Mouse (Mus musculus) liver, embryonic 15.5 days (tissue): ENCODE measurements around the gene Hist1h4b. TPM values are rescaled to one million over a fixed set of nuclear protein-coding genes. Genes with fewer than 3 reads are reported as not detected.
A peak's percentile ranks its signal among the peaks of the same experiment; 100 is the strongest.
"Not testable (repeated sequence)": the region's sequence is repeated elsewhere in the genome, so short reads cannot be mapped to it uniquely, and the experiment has no call there.

Experiments used
- ATAC-seq: fragments of 200-750 bp; cut with Nextera tagmentation; 2 replicates; pipeline ENCODE4 v1.8.0; 2017; ENCODE audit warnings: moderate number of reproducible peaks, mild to moderate bottlenecking, moderate library complexity; ENCODE audit not compliant: insufficient read depth
- H3K27ac ChIP-seq: fragments of 300-500 bp; sonication (generic); replicated peaks from 2 replicates; pipeline ENCODE4 v1.5.1; 2015; ENCODE audit warnings: mild to moderate bottlenecking, inconsistent platforms
- H3K27me3 ChIP-seq: fragments of 300-500 bp; sonication (generic); 2 replicates; pipeline ENCODE4 v1.6.1; 2015; ENCODE audit warnings: mild to moderate bottlenecking, inconsistent platforms
- H3K36me3 ChIP-seq: fragments of 300-500 bp; sonication (generic); replicated peaks from 2 replicates; pipeline ENCODE4 v1.6.1; 2015; ENCODE audit warnings: moderate library complexity, mild to moderate bottlenecking, inconsistent platforms
- H3K4me1 ChIP-seq: fragments of 300-500 bp; sonication (generic); replicated peaks from 2 replicates; pipeline ENCODE4 v1.6.1; 2015; ENCODE audit warnings: inconsistent platforms
- H3K4me2 ChIP-seq: fragments of 300-500 bp; sonication (generic); 2 replicates; pipeline ENCODE4 v1.6.1; 2015; ENCODE audit warnings: moderate library complexity, mild to moderate bottlenecking, inconsistent platforms
- H3K4me3 ChIP-seq: fragments of 300-500 bp; sonication (generic); replicated peaks from 2 replicates; pipeline ENCODE4 v1.5.1; 2015; ENCODE audit warnings: mild to moderate bottlenecking, inconsistent platforms
- H3K9ac ChIP-seq: fragments of 300-500 bp; sonication (generic); 2 replicates; pipeline ENCODE4 v1.6.1; 2015; ENCODE audit warnings: moderate library complexity, mild to moderate bottlenecking, inconsistent platforms
- H3K9me3 ChIP-seq: fragments of 300-500 bp; sonication (generic); replicated peaks from 2 replicates; pipeline ENCODE4 v1.6.1; 2016; ENCODE audit warnings: inconsistent platforms
- WGBS: fragments of 180-500 bp; shearing (Covaris S2); methylation state at CpG from one replicate; pipeline ENCODE4 v1.1.7; 2015; ENCODE audit warnings: mixed read lengths; ENCODE audit not compliant: insufficient replicate concordance; 5-methylcytosine and 5-hydroxymethylcytosine counted together
- polyA plus RNA-seq: library from polyadenylated mRNA; unstranded; fragments of >200 nt; fragmentation: Nextera tagmentation; extraction: Ambion mirVana; gene quantifications from 2 replicates; pipeline ENCODE4 v1.2.1, GENCODE M21; 2015

The Hist1h4b gene
- polyA plus RNA-seq, 1 experiment from 2014 or later: 4.1 TPM

- H3K4me1 ChIP-seq: peaks cover 39% of the 10 kb centered on the region
- H3K9ac ChIP-seq: no peak overlapping the region
- no peak overlapping the region for H3K27ac ChIP-seq
- WGBS: 29% methylated on average over 5 of the region's 5 CpGs
- H3K4me3 ChIP-seq: no peak overlapping the region
- no peaks in the 10 kb centered on the region for H3K9me3 ChIP-seq
- H3K27me3 ChIP-seq: no peaks in the 10 kb centered on the region
- ATAC-seq: no peak
- H3K4me2 ChIP-seq: no peak overlapping the region
- no peaks in the 10 kb centered on the region for H3K36me3 ChIP-seq
Measured at GRCm38 (mm10) chr13:23768834-23769397, 12.1 kb downstream of the Hist1h4b start.

GRCm38 (mm10) chr13:23769613-23770012, 12.8 kb downstream of the Hist1h4b start, which contains the start of gene Trim38:
Gene Trim38, plus strand, starts transcription at chr13:23769913.
- H3K27me3 ChIP-seq, H3K9me3 ChIP-seq, ATAC-seq, H3K9ac ChIP-seq, H3K36me3 ChIP-seq, H3K4me2 ChIP-seq, H3K4me3 ChIP-seq, H3K27ac ChIP-seq: not testable (repeated sequence)
- 60% methylated on average over 2 of the region's 2 CpGs for WGBS
- H3K4me1 ChIP-seq: peaks cover 32% of the 10 kb centered on the region

DNA sequence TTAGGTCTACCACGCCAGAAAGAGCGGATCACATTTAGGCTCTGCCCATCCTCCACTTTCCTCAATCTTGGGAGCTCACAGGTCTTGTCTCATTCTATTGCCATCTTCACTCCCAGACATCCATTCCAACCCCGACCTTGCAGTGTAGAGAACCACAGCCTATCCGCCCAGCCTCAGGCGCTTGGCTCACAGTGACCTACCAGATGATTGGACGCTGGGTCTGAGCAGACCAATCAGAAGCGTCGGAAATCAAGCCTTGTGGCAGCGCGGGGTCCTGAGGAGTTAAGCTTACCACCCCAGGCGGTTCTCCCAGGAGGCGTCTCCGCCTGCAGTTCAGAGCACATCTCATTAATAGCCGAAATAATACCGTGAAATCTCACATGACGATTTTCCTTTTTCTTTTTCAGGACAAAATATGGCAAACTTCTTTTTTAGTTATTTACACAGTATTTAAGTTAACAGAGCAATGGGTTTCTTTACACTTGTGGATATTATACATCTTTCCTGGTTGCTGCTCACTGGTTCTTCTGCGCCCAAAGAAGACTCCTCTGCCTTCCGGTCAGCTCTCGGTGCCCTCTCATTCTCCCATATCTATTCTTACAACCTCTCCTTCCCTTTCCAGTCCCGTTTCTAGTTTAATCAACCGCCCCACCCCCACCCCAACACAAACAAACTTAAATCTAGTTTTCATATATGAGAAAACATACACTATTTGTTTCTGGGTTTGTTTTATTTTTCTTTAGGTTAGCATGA, 15.9 kb downstream of the Hist1h4b start:
- ATAC-seq: peak; percentile 93
- 17% methylated on average over 21 of the region's 21 CpGs for WGBS
- Histone ChIP-seq H3K27ac (peak overlapping the region; percentile 48), H3K4me1 (peaks cover 37% of the 10 kb centered on the region), H3K36me3 (no peaks in the 10 kb centered on the region), H3K4me3 (peak overlapping the region; percentile 41), H3K9me3 (no peaks in the 10 kb centered on the region), H3K27me3 (no peaks in the 10 kb centered on the region), H3K9ac (peak overlapping the region; percentile 42; the same call in 1 of the 2 replicates), H3K4me2 (peak overlapping the region; percentile 64)

GRCm38 (mm10) chr13:23778339-23778738, 21.5 kb downstream of the Hist1h4b start:
- no peaks in the 10 kb centered on the region for H3K27me3 ChIP-seq
- no peak overlapping the region for H3K4me2 ChIP-seq
- H3K36me3 ChIP-seq: no peaks in the 10 kb centered on the region
- H3K4me1 ChIP-seq: peaks cover 30% of the 10 kb centered on the region
- H3K27ac ChIP-seq: no peak overlapping the region
- no peaks in the 10 kb centered on the region for H3K9me3 ChIP-seq
- no peak overlapping the region for H3K4me3 ChIP-seq
- no peak overlapping the region for H3K9ac ChIP-seq
- WGBS: 73% methylated on average over 7 of the region's 7 CpGs
- 0 out of 2 replicates have a peak, but pooled peaks have one; percentile 34 for ATAC-seq

DNA sequence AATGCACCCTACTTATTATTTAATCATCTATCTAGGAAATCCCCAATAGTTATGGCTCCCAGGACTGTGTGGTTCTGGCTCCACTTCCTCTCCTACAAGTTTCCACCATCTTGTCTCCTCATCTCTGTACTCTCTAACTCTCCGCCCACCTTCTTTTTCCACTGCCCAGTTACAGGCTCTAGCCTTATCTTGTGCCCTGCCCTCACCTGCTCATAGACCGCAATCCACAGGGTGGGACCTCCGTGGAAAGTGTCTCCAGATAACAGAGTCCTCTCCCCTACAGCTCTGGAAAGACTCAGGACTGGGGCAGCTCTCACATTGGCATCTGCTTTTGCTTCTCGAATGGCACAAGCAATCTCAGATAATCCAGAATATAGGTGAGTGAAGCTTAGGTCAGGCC, 22.2 kb downstream of the Hist1h4b start:
- H3K9ac ChIP-seq: no peak overlapping the region
- H3K4me3 ChIP-seq: no peak overlapping the region
- no peaks in the 10 kb centered on the region for H3K9me3 ChIP-seq
- no peak for ATAC-seq
- H3K27me3 ChIP-seq: no peaks in the 10 kb centered on the region
- no peak overlapping the region for H3K4me2 ChIP-seq
- no peak overlapping the region for H3K27ac ChIP-seq
- peaks cover 24% of the 10 kb centered on the region for H3K4me1 ChIP-seq
- 44% methylated on average over 4 of the region's 4 CpGs for WGBS
- H3K36me3 ChIP-seq: no peaks in the 10 kb centered on the region

GRCm38 (mm10) chr13:23792520-23792919, 35.7 kb downstream of the Hist1h4b start:
- Histone ChIP-seq H3K4me2 (no peak overlapping the region), H3K36me3 (no peaks in the 10 kb centered on the region), H3K27ac (no peak overlapping the region), H3K4me3 (no peak overlapping the region), H3K9me3 (no peaks in the 10 kb centered on the region), H3K9ac (no peak overlapping the region), H3K4me1 (no peaks in the 10 kb centered on the region), H3K27me3 (no peaks in the 10 kb centered on the region)
- no peak for ATAC-seq
- WGBS: 37% methylated on average over 2 of the region's 2 CpGs

- no peak overlapping the region for H3K9ac ChIP-seq
- H3K4me2 ChIP-seq: no peak overlapping the region
- no peak overlapping the region for H3K4me3 ChIP-seq
- no peak for ATAC-seq
- 11% methylated on average over 5 of the region's 5 CpGs for WGBS
- H3K27ac ChIP-seq: no peak overlapping the region
- no peaks in the 10 kb centered on the region for H3K36me3 ChIP-seq
- 0 out of 2 replicates have a peak, but pooled peaks cover 4% of the 10 kb centered on the region for H3K4me1 ChIP-seq
- no peaks in the 10 kb centered on the region for H3K27me3 ChIP-seq
- H3K9me3 ChIP-seq: no peaks in the 10 kb centered on the region
Measured at GRCm38 (mm10) chr13:23799405-23799804, 42.6 kb downstream of the Hist1h4b start.

GRCm38 (mm10) chr13:23804532-23804931, 47.7 kb downstream of the Hist1h4b start:
- no peaks in the 10 kb centered on the region for H3K27me3 ChIP-seq
- H3K4me3 ChIP-seq: no peak overlapping the region
- ATAC-seq: peak; percentile 51; the same call in 1 of the 2 replicates
- no peak overlapping the region for H3K27ac ChIP-seq
- H3K36me3 ChIP-seq: no peaks in the 10 kb centered on the region
- H3K9me3 ChIP-seq: no peaks in the 10 kb centered on the region
- WGBS: 47% methylated on average over 2 of the region's 2 CpGs
- 0 out of 2 replicates have a peak, but pooled peaks cover 5% of the 10 kb centered on the region for H3K4me1 ChIP-seq
- no peak overlapping the region for H3K4me2 ChIP-seq
- no peak overlapping the region for H3K9ac ChIP-seq

DNA sequence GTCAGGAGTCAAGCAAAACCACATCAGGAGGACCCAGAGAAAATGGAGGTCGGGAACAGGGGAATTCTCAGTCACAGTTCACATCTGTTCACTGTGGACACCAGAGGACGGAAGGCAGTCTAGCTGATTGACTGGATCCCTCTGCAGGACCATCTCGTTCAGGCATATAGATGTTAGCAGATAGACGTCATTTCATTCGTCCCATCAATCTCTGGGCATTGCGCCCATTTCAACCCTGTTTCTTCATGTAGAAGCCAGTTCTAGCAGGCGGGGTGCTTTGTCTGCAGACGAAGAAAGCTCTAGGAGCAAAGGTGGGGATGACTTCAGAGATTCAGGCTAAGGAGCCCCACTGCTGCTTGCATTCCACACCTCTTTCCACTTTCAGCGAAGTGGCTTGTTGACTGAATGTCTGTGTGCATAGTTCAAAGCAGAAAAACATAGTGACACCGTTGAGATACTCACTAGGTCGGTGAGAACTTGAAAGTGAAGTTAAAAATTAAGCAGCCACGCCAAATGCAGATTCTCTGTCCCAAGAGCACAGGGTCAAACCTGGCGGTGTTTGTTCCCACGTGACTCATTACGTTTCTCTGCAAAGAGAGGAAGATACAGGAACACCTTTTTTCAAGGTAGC, 49.7 kb downstream of the Hist1h4b start, which contains the start of gene Slc17a2:
Slc17a2 (plus strand) TSS at position 572 of the 631 bp plus-strand sequence.
- no peaks in the 10 kb centered on the region for H3K9me3 ChIP-seq
- peak within 1 kb of the TSS; percentile 25; the same call in 1 of the 2 replicates for H3K4me2 ChIP-seq
- ATAC-seq: peak; percentile 62
- H3K36me3 ChIP-seq: no peaks in the 10 kb centered on the region
- H3K9ac ChIP-seq: no peak within 1 kb of the TSS
- no peak within 1 kb of the TSS for H3K4me3 ChIP-seq
- no peaks in the 10 kb centered on the region for H3K27me3 ChIP-seq
- peak within 1 kb of the TSS; percentile 38; the same call in 1 of the 2 replicates for H3K27ac ChIP-seq
- H3K4me1 ChIP-seq: 0 out of 2 replicates have a peak, but pooled peaks cover 5% of the 10 kb centered on the region
- WGBS: 60% methylated on average over 15 of the region's 15 CpGs
